8 mouse cellular contexts compared by ENCODE assay signal in genomic region chr15:77151178-77151577, GRCm38 (mm10).
DNase-seq lines count a peak whose midpoint lies in the region; ATAC-seq lines count a peak whose summit lies in the region.

No protein-coding gene starts in this region.

- no peak for ATAC-seq in forebrain, embryonic 13.5 days
- ATAC-seq in liver, embryonic 13.5 days (ENCODE audit: low read depth) = no peak
- ATAC-seq in megakaryocyte-erythroid progenitor cell, adult 5-6 weeks (replicated peaks; ENCODE audit: low FRiP score, low TSS enrichment, poor library complexity, severe bottlenecking) = no peak

- H3K4me1 ChIP-seq in forebrain, embryonic 13.5 days = peaks cover 61% of the 10 kb centered on the region
- peaks cover 28% of the 10 kb centered on the region for H3K4me1 ChIP-seq in liver, embryonic 13.5 days (replicated peaks)

- H3K9me3 ChIP-seq in forebrain, embryonic 13.5 days (replicated peaks) = no peaks in the 10 kb centered on the region
- H3K9me3 ChIP-seq in liver, embryonic 13.5 days (replicated peaks) = no peaks in the 10 kb centered on the region

- peak overlapping the region; percentile 78 for H3K9ac ChIP-seq in forebrain, embryonic 13.5 days
- H3K9ac ChIP-seq in liver, embryonic 13.5 days = 0 out of 2 replicates have a peak overlapping the region, but pooled peaks have one; percentile 23

- H3K27me3 ChIP-seq in forebrain, embryonic 13.5 days = no peaks in the 10 kb centered on the region
- H3K27me3 ChIP-seq in liver, embryonic 13.5 days = no peaks in the 10 kb centered on the region

- peaks cover 6% of the 10 kb centered on the region; the same call in 1 of the 2 replicates for H3K36me3 ChIP-seq in forebrain, embryonic 13.5 days (ENCODE audit: poor library complexity, severe bottlenecking)
- H3K36me3 ChIP-seq in liver, embryonic 13.5 days = no peaks in the 10 kb centered on the region

- peak overlapping the region; percentile 81 for H3K4me2 ChIP-seq in forebrain, embryonic 13.5 days
- peak overlapping the region; percentile 55 for H3K4me2 ChIP-seq in liver, embryonic 13.5 days

- 41% methylated on average over 8 of the region's 8 CpGs for WGBS in forebrain, embryonic 13.5 days
- 58% methylated on average over 8 of the region's 8 CpGs for WGBS in liver, embryonic 13.5 days (ENCODE audit: insufficient replicate concordance)

- H3K4me3 ChIP-seq in forebrain, embryonic 13.5 days = peak overlapping the region; percentile 60
- H3K4me3 ChIP-seq in liver, embryonic 13.5 days (replicated peaks) = peak overlapping the region; percentile 53; the same call in 1 of the 2 replicates

- H3K27ac ChIP-seq in forebrain, embryonic 13.5 days = peak overlapping the region; percentile 36
- H3K27ac ChIP-seq in liver, embryonic 13.5 days = 0 out of 2 replicates have a peak overlapping the region, but pooled peaks have one; percentile 1

- DNase-seq in embryo, embryonic 10.5 days (ENCODE audit: low spot score) = peak; percentile 26
- DNase-seq in embryo, embryonic 10 days (ENCODE audit: low spot score) = no peak
- peak; percentile 33 for DNase-seq in 3134 (ENCODE audit: extremely low read depth, insufficient read length, low spot score)
- DNase-seq in liver, embryonic 13.5 days = no peak
- DNase-seq in spleen, postnatal 10 days (ENCODE audit: low spot score in 2 of 2) = no peak
- no peak for DNase-seq in adrenal gland, adult 18-20 months (ENCODE audit: low spot score in 2 of 2)

Comparison
In these comparisons a context has a peak if more than half of its experiments do, and no peak if none do; other contexts are left out.
1. DNase-seq: peak in embryo, embryonic 10.5 days (single experiment) and 3134 (single experiment); none in embryo, embryonic 10 days (single experiment), liver, embryonic 13.5 days (single experiment), spleen, postnatal 10 days (0 of 2) and adrenal gland, adult 18-20 months (0 of 2).